Mouse (Mus musculus) heart, embryonic 15.5 days (tissue): ENCODE measurements at regions not wholly inside any gene's neighbourhood (a gene's known extent, or its start where the extent isn't known, plus 50 kb on each side); places are given as distances from the start of the nearest gene placed in this dataset.

Experiments
- ATAC-seq: fragments of 200-750 bp; cut with Nextera tagmentation; replicated peaks from 2 replicates; pipeline ENCODE4 v1.8.0; 2017; ENCODE audit warnings: low read depth, moderate TSS enrichment; ENCODE audit not compliant: insufficient number of reproducible peaks, insufficient read depth, low FRiP score
- H3K27ac ChIP-seq: fragments of 300-500 bp; sonication (generic); 2 replicates; pipeline ENCODE4 v1.5.1; 2015; ENCODE audit warnings: mild to moderate bottlenecking, inconsistent platforms
- H3K27me3 ChIP-seq: fragments of 300-500 bp; sonication (generic); 2 replicates; pipeline ENCODE4 v1.6.1; 2015; ENCODE audit warnings: inconsistent platforms
- H3K36me3 ChIP-seq: fragments of 300-500 bp; sonication (generic); 2 replicates; pipeline ENCODE4 v1.6.1; 2015; ENCODE audit warnings: mild to moderate bottlenecking, inconsistent platforms
- H3K4me1 ChIP-seq: fragments of 300-500 bp; sonication (generic); replicated peaks from 2 replicates; pipeline ENCODE4 v1.6.1; 2015; ENCODE audit warnings: inconsistent platforms
- H3K4me2 ChIP-seq: fragments of 300-500 bp; sonication (generic); 2 replicates; pipeline ENCODE4 v1.6.1; 2015; ENCODE audit warnings: inconsistent platforms, mild to moderate bottlenecking, moderate library complexity
- H3K4me3 ChIP-seq: fragments of 300-500 bp; sonication (generic); 2 replicates; pipeline ENCODE4 v1.5.1; 2015; ENCODE audit warnings: mild to moderate bottlenecking, inconsistent platforms
- H3K9ac ChIP-seq: fragments of 300-500 bp; sonication (generic); 2 replicates; pipeline ENCODE4 v1.6.1; 2015; ENCODE audit warnings: mild to moderate bottlenecking, inconsistent platforms
- H3K9me3 ChIP-seq: fragments of 300-500 bp; sonication (generic); replicated peaks from 2 replicates; pipeline ENCODE4 v1.6.1; 2016; ENCODE audit warnings: inconsistent platforms
- WGBS: fragments of 180-500 bp; shearing (Covaris S2); methylation state at CpG from one replicate; pipeline ENCODE4 v1.1.7; 2015; ENCODE audit warnings: mixed read lengths; 5-methylcytosine and 5-hydroxymethylcytosine counted together

- Histone ChIP-seq H3K36me3 (no peaks in the 10 kb centered on the region), H3K4me2 (peak overlapping the region; percentile 2), H3K9ac (no peak overlapping the region), H3K4me3 (no peak overlapping the region), H3K4me1 (peaks cover 23% of the 10 kb centered on the region), H3K27ac (no peak overlapping the region), H3K9me3 (no peaks in the 10 kb centered on the region), H3K27me3 (peaks cover 73% of the 10 kb centered on the region)
- WGBS, result 47% methylated on average over 8 of the region's 8 CpGs
- ATAC-seq, result peak; percentile 50; the same call in 1 of the 2 replicates
These were observed 107.1 kb upstream of the Cadm1 start for GRCm38 (mm10) chr9:47422741-47423461.

GRCm38 (mm10) chr9:47423462-47423832, 106.5 kb upstream of the Cadm1 start:
- peaks cover 23% of the 10 kb centered on the region for H3K4me1 ChIP-seq
- no peak overlapping the region for H3K9ac ChIP-seq
- no peak overlapping the region for H3K27ac ChIP-seq
- H3K9me3 ChIP-seq, result no peaks in the 10 kb centered on the region
- H3K4me3 ChIP-seq, result no peak overlapping the region
- H3K27me3 ChIP-seq, result peaks cover 72% of the 10 kb centered on the region
- ATAC-seq, result no peak
- WGBS, result 81% methylated on average over 3 of the region's 3 CpGs
- no peak overlapping the region for H3K4me2 ChIP-seq
- H3K36me3 ChIP-seq, result no peaks in the 10 kb centered on the region

- 87% methylated on average over 3 of the region's 3 CpGs for WGBS
- peaks cover 67% of the 10 kb centered on the region for H3K27me3 ChIP-seq
These were observed 105.8 kb upstream of the Cadm1 start for GRCm38 (mm10) chr9:47424191-47424590.

GRCm38 (mm10) chr9:47426712-47427111, 103.3 kb upstream of the Cadm1 start:
- no peak for ATAC-seq
- Histone ChIP-seq H3K4me3 (no peak overlapping the region), H3K9me3 (no peaks in the 10 kb centered on the region), H3K27ac (no peak overlapping the region), H3K36me3 (no peaks in the 10 kb centered on the region), H3K27me3 (peaks cover 62% of the 10 kb centered on the region), H3K4me2 (no peak overlapping the region), H3K9ac (no peak overlapping the region), H3K4me1 (peaks cover 22% of the 10 kb centered on the region)
- WGBS, result 91% methylated on average over 5 of the region's 5 CpGs

More at GRCm38 (mm10) chr9:47424191-47424590, 105.8 kb upstream of the Cadm1 start:
- ATAC-seq, result no peak
- Histone ChIP-seq H3K9me3 (no peaks in the 10 kb centered on the region), H3K4me1 (peaks cover 23% of the 10 kb centered on the region), H3K36me3 (no peaks in the 10 kb centered on the region), H3K27ac (no peak overlapping the region), H3K4me3 (no peak overlapping the region), H3K9ac (no peak overlapping the region), H3K4me2 (no peak overlapping the region)

GRCm38 (mm10) chr9:47428710-47429341, 101.1 kb upstream of the Cadm1 start:
- WGBS, result 44% methylated on average over 8 of the region's 8 CpGs
- Histone ChIP-seq H3K4me2 (no peak overlapping the region), H3K9ac (no peak overlapping the region), H3K4me1 (peaks cover under 1% of the 10 kb centered on the region; the same call in 1 of the 2 replicates), H3K27ac (no peak overlapping the region), H3K9me3 (no peaks in the 10 kb centered on the region), H3K36me3 (no peaks in the 10 kb centered on the region), H3K4me3 (no peak overlapping the region), H3K27me3 (peaks cover 70% of the 10 kb centered on the region)
- no peak for ATAC-seq

- no peaks in the 10 kb centered on the region for H3K9me3 ChIP-seq
- WGBS, result no CpG with 5 or more reads among the region's 1 CpGs
- H3K27me3 ChIP-seq, result peaks cover 67% of the 10 kb centered on the region
- H3K4me1 ChIP-seq, result no peaks in the 10 kb centered on the region
- no peak overlapping the region for H3K4me2 ChIP-seq
- no peaks in the 10 kb centered on the region for H3K36me3 ChIP-seq
- no peak overlapping the region for H3K4me3 ChIP-seq
- ATAC-seq, result no peak
- no peak overlapping the region for H3K9ac ChIP-seq
- H3K27ac ChIP-seq, result no peak overlapping the region
These were observed 100.3 kb upstream of the Cadm1 start for GRCm38 (mm10) chr9:47429691-47430090.

- Histone ChIP-seq H3K4me2 (no peak overlapping the region), H3K9me3 (no peaks in the 10 kb centered on the region), H3K36me3 (no peaks in the 10 kb centered on the region), H3K4me3 (no peak overlapping the region), H3K27me3 (peaks cover 74% of the 10 kb centered on the region), H3K27ac (no peak overlapping the region), H3K9ac (no peak overlapping the region), H3K4me1 (no peaks in the 10 kb centered on the region)
- 82% methylated on average over 4 of the region's 4 CpGs for WGBS
- no peak for ATAC-seq
These were observed 97.3 kb upstream of the Cadm1 start for GRCm38 (mm10) chr9:47432715-47433114.

GRCm38 (mm10) chr9:47433185-47433584, 96.8 kb upstream of the Cadm1 start:
- Histone ChIP-seq H3K4me1 (no peaks in the 10 kb centered on the region), H3K36me3 (no peaks in the 10 kb centered on the region), H3K27me3 (peaks cover 75% of the 10 kb centered on the region), H3K4me3 (no peak overlapping the region), H3K27ac (no peak overlapping the region), H3K4me2 (no peak overlapping the region), H3K9ac (no peak overlapping the region), H3K9me3 (no peaks in the 10 kb centered on the region)
- WGBS, result 64% methylated on average over 2 of the region's 2 CpGs
- no peak for ATAC-seq

- Histone ChIP-seq H3K27ac (no peak overlapping the region), H3K27me3 (peaks cover 80% of the 10 kb centered on the region), H3K4me1 (no peaks in the 10 kb centered on the region), H3K36me3 (no peaks in the 10 kb centered on the region), H3K4me3 (no peak overlapping the region), H3K4me2 (no peak overlapping the region), H3K9me3 (no peaks in the 10 kb centered on the region), H3K9ac (no peak overlapping the region)
- 84% methylated on average over 2 of the region's 2 CpGs for WGBS
- no peak for ATAC-seq
These were observed 95.9 kb upstream of the Cadm1 start for GRCm38 (mm10) chr9:47434091-47434490.

GRCm38 (mm10) chr9:47438976-47439375, 91.0 kb upstream of the Cadm1 start:
- Histone ChIP-seq H3K27me3 (peaks cover 90% of the 10 kb centered on the region), H3K9ac (no peak overlapping the region), H3K4me3 (no peak overlapping the region), H3K36me3 (no peaks in the 10 kb centered on the region), H3K27ac (no peak overlapping the region), H3K9me3 (no peaks in the 10 kb centered on the region), H3K4me1 (peaks cover 8% of the 10 kb centered on the region; the same call in 1 of the 2 replicates), H3K4me2 (no peak overlapping the region)
- 70% methylated on average over 4 of the region's 4 CpGs for WGBS
- no peak for ATAC-seq

GRCm38 (mm10) chr9:47439506-47439905, 90.5 kb upstream of the Cadm1 start:
- no peaks in the 10 kb centered on the region for H3K9me3 ChIP-seq
- ATAC-seq, result no peak
- H3K4me1 ChIP-seq, result peaks cover 8% of the 10 kb centered on the region; the same call in 1 of the 2 replicates
- H3K4me2 ChIP-seq, result peak overlapping the region; percentile 48
- WGBS, result 31% methylated on average over 11 of the region's 11 CpGs
- H3K27me3 ChIP-seq, result peaks cover 91% of the 10 kb centered on the region
- peak overlapping the region; percentile 27 for H3K4me3 ChIP-seq
- no peak overlapping the region for H3K9ac ChIP-seq
- no peaks in the 10 kb centered on the region for H3K36me3 ChIP-seq
- H3K27ac ChIP-seq, result no peak overlapping the region

- peak overlapping the region; percentile 48 for H3K4me2 ChIP-seq
- WGBS, result 18% methylated on average over 6 of the region's 6 CpGs
- peak overlapping the region; percentile 27; the same call in 1 of the 2 replicates for H3K4me3 ChIP-seq
- peaks cover 86% of the 10 kb centered on the region for H3K27me3 ChIP-seq
- peaks cover 8% of the 10 kb centered on the region; the same call in 1 of the 2 replicates for H3K4me1 ChIP-seq
- H3K9ac ChIP-seq, result no peak overlapping the region
- no peak for ATAC-seq
- no peaks in the 10 kb centered on the region for H3K9me3 ChIP-seq
- H3K36me3 ChIP-seq, result no peaks in the 10 kb centered on the region
- H3K27ac ChIP-seq, result no peak overlapping the region
These were observed 89.8 kb upstream of the Cadm1 start for GRCm38 (mm10) chr9:47440128-47440527.
